Mouse (Mus musculus) lung, embryonic 15.5 days (tissue): Measurements from ENCODE around the gene Rnf123. TPM values are rescaled to one million over a fixed set of nuclear protein-coding genes. Genes with fewer than 3 reads are reported as not detected.

Experiments used
- ATAC-seq: fragments of 200-750 bp; cut with Nextera tagmentation; 2 replicates; pipeline ENCODE4 v1.8.0; 2017; ENCODE audit warnings: moderate number of reproducible peaks, borderline replicate concordance; ENCODE audit not compliant: low FRiP score, low TSS enrichment; ENCODE audit errors: extremely low read depth
- H3K27ac ChIP-seq: fragments of 300-500 bp; sonication (generic); 2 replicates; pipeline ENCODE4 v1.5.1; 2015; ENCODE audit warnings: moderate library complexity, mild to moderate bottlenecking, inconsistent platforms
- H3K27me3 ChIP-seq: fragments of 300-500 bp; sonication (generic); 2 replicates; pipeline ENCODE4 v1.6.1; 2015; ENCODE audit warnings: inconsistent platforms
- H3K36me3 ChIP-seq: fragments of 300-500 bp; sonication (generic); 2 replicates; pipeline ENCODE4 v1.6.1; 2015; ENCODE audit warnings: inconsistent platforms
- H3K4me1 ChIP-seq: fragments of 300-500 bp; sonication (generic); 2 replicates; pipeline ENCODE4 v1.6.1; 2015; ENCODE audit warnings: inconsistent platforms
- H3K4me2 ChIP-seq: fragments of 300-500 bp; sonication (generic); 2 replicates; pipeline ENCODE4 v1.6.1; 2015; ENCODE audit warnings: inconsistent platforms, mild to moderate bottlenecking, moderate library complexity
- H3K4me3 ChIP-seq: fragments of 300-500 bp; sonication (generic); 2 replicates; pipeline ENCODE4 v1.5.1; 2015; ENCODE audit warnings: mild to moderate bottlenecking, inconsistent platforms
- H3K9ac ChIP-seq: fragments of 300-500 bp; sonication (generic); 2 replicates; pipeline ENCODE4 v1.6.1; 2015; ENCODE audit warnings: inconsistent platforms
- H3K9me3 ChIP-seq: fragments of 300-500 bp; sonication (generic); 2 replicates; pipeline ENCODE4 v1.6.1; 2016; ENCODE audit warnings: inconsistent platforms
- WGBS: fragments of 180-500 bp; shearing (Covaris S2); methylation state at CpG from one replicate; pipeline ENCODE4 v1.1.7; 2015; 5-methylcytosine and 5-hydroxymethylcytosine counted together
- polyA plus RNA-seq: library from polyadenylated mRNA; unstranded; fragments of >200 nt; fragmentation: Nextera tagmentation; extraction: Ambion mirVana; gene quantifications from 2 replicates; pipeline ENCODE4 v1.2.1, GENCODE M21; 2015

The Rnf123 gene
- 22.3 and 28.4 TPM in 2 replicates for polyA plus RNA-seq

DNA sequence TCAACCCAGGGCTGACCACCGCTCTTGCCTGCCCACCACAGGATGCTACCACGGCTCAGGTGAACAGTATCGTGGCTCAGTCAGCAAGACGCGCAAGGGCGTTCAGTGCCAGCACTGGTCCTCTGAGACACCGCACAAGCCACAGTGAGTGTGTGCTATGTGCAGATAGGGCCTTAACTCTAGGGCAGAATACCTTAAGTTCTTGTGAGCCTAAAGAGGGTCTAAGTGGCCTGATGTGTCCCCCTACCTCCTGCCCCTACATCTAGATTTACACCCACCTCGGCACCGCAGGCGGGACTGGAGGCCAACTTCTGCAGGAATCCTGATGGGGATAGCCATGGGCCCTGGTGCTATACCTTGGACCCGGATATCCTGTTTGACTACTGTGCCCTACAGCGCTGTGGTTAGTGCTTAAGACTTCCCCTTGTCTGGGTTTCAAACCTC, at the start of gene Rnf123:
Gene Rnf123 (minus strand): TSS at position 359 of the 444 bp plus-strand sequence.
- Histone ChIP-seq H3K4me3 (peak within 1 kb of the TSS; percentile 19), H3K27me3 (peaks cover 34% of the 10 kb centered on the region), H3K9ac (no peak within 1 kb of the TSS), H3K27ac (no peak within 1 kb of the TSS), H3K4me1 (peaks cover 16% of the 10 kb centered on the region), H3K4me2 (peak within 1 kb of the TSS; percentile 49), H3K36me3 (peaks cover 38% of the 10 kb centered on the region), H3K9me3 (no peaks in the 10 kb centered on the region)
- ATAC-seq = no peak
- 26% methylated on average over 12 of the region's 12 CpGs for WGBS

DNA sequence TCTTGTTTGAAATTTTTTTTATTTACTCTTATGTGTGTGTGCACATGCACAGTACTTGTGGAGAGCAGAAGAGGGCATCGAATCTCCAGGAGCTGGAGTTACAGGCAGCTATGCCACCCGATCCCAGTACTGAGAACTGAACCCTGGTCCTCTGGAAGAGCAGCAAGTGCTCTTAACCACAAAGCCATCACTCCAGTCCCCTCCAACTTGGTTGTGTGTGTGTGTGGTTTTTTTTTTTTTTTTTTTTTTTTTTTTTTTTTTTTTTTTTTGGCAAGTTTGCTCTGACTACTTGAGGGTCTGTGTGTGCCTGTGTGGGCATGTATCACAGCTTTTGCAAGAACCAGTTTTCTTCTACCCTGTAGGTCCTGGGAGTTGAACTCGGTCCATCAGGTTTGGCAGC, 49.2 kb upstream of the Rnf123 start:
- Histone ChIP-seq H3K27ac (no peak overlapping the region), H3K4me1 (0 out of 2 replicates have a peak, but pooled peaks cover 6% of the 10 kb centered on the region), H3K4me2 (no peak overlapping the region), H3K27me3 (no peaks in the 10 kb centered on the region), H3K4me3 (no peak overlapping the region), H3K9me3 (no peaks in the 10 kb centered on the region), H3K36me3 (no peaks in the 10 kb centered on the region), H3K9ac (no peak overlapping the region)
- ATAC-seq = no peak
- 85% methylated on average over 3 of the region's 3 CpGs for WGBS

DNA sequence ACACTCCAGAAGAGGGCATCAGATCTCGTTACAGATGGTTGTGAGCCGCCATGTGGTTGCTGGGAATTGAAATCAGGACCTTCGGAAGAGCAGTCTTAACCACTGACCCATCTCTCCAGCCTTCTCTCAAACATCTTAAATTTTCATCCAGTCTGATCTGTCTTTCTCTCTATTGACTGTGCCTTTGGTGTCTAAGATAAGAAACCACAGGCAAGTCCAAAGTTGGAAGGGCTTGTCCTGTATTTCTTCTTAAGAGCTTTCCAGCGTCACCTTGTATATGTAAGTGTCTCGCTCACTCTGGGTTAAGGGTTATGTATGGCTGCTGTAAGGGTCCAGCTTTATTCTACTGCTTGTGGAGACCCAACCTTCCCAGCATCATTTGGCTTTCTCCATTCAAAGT, 48.4 kb upstream of the Rnf123 start:
- Histone ChIP-seq H3K4me1 (no peaks in the 10 kb centered on the region), H3K27ac (no peak overlapping the region), H3K9me3 (no peaks in the 10 kb centered on the region), H3K9ac (no peak overlapping the region), H3K4me3 (no peak overlapping the region), H3K4me2 (no peak overlapping the region), H3K36me3 (no peaks in the 10 kb centered on the region), H3K27me3 (no peaks in the 10 kb centered on the region)
- WGBS = 76% methylated on average over 5 of the region's 5 CpGs
- ATAC-seq = no peak

DNA sequence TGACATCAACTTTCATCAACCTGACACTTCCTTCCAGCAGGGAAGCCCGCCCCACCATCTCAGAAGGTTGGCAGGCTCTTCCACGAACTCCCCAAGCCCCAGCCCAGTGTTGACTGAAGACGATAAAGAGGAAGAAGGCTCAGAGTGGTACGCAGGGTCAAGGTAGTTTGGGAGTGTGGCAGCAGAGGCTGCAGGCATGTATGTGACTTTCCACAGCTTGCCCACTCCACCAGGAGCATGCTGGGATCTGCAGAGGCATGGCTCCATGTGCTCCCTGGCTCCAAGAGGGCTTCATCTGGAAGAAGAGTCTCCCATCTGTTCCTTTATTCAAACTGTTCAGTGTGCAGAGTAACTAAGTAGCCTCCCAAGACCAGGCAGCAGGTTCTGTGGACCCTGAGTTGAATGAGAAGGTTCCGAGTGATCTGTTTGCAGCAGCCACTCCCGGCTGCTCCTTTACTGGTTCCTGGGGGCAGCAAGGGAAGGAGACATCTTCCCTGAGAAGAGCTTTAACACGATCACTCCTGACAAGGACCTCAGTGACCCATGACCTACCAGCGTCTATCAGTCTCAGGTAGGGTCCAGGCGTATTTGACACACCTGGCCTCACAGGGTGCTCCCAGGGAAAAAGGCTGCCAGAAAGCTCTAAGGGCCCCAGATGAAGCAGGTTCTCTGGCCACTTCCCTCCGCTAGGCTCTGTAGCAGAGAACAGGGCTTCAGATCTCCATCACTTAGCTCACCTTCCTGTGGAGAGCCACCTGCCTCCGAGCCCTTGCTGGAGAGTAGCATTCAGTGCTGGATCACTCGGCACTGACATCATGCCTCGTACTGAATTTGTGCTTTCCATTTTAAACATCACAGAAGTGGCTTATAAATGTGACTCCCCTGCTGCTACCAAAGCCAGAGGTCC, 46.1 kb upstream of the Rnf123 start:
- H3K9me3 ChIP-seq = no peaks in the 10 kb centered on the region
- 57% methylated on average over 13 of the region's 13 CpGs for WGBS
- no peak for ATAC-seq

DNA sequence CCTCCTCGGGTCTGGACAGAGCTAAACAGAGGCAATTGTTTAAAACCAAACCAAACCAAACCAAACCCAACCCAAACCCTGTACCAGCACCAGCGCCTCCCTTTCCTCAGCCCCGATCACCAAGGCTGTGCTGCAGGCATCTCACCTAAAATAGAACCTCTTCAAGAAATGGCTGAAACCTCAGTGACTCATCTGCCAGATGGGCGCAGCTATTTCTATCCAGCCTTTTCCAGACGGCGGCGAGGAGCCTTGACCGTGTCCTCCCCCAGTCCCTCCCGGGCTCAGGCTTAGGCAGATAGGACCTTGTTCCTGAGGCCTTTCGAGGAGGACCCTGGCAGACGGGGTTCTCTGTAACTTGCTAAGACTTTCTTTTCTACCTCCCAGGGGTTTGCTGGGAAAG, 45.1 kb upstream of the Rnf123 start:
- no peak overlapping the region for H3K4me2 ChIP-seq
- 82% methylated on average over 11 of the region's 11 CpGs for WGBS
- ATAC-seq = no peak

More for the DNA sequence above, 46.1 kb upstream of the Rnf123 start:
- Histone ChIP-seq H3K27me3 (no peaks in the 10 kb centered on the region), H3K4me2 (no peak overlapping the region), H3K4me1 (no peaks in the 10 kb centered on the region), H3K9ac (no peak overlapping the region), H3K27ac (no peak overlapping the region), H3K36me3 (no peaks in the 10 kb centered on the region), H3K4me3 (no peak overlapping the region)

DNA sequence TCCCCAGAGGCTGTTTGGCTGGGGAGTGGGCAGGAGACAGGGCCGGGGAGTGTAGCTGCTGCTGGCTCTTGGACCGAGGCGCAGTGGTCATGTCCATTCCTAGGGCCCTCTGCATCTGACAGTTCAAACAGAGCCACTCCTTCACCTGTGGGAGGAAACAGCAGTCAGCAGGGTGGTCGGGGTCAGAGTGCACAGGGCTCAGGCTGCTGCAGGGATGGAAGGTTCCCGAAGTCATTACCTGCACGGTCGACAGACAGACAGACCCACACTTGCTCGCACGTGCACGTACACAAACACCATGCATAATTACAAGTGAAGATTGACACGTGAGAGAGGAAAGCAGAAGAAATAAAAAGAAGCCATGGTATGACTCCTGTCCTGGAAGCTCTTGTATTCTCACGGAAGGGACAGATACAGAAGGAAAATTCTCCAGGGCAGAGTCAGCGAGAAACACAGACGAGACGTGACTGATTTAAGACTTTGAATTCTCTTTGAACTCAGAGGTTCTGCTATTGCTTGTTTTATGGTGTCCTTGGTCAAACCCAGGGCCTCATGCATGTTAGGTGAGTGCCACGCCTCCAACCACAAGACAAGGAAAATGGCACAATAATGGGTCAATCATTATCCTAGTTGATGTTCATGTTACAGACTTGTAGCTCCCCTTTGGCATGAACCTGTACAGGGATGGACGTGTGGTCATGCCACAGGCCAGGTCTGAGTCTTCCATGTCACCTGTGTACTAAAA, 43.5 kb upstream of the Rnf123 start:
- no peak overlapping the region for H3K9ac ChIP-seq
- no peaks in the 10 kb centered on the region for H3K36me3 ChIP-seq
- no peaks in the 10 kb centered on the region for H3K9me3 ChIP-seq
- no peak for ATAC-seq
- H3K4me1 ChIP-seq = no peaks in the 10 kb centered on the region
- no peak overlapping the region for H3K4me3 ChIP-seq
- no peak overlapping the region for H3K4me2 ChIP-seq
- H3K27me3 ChIP-seq = no peaks in the 10 kb centered on the region
- 70% methylated on average over 17 of the region's 17 CpGs for WGBS
- no peak overlapping the region for H3K27ac ChIP-seq

More for the DNA sequence above, 45.1 kb upstream of the Rnf123 start:
- Histone ChIP-seq H3K27ac (no peak overlapping the region), H3K36me3 (no peaks in the 10 kb centered on the region), H3K9me3 (no peaks in the 10 kb centered on the region), H3K4me3 (no peak overlapping the region), H3K4me1 (no peaks in the 10 kb centered on the region), H3K9ac (no peak overlapping the region), H3K27me3 (no peaks in the 10 kb centered on the region)

DNA sequence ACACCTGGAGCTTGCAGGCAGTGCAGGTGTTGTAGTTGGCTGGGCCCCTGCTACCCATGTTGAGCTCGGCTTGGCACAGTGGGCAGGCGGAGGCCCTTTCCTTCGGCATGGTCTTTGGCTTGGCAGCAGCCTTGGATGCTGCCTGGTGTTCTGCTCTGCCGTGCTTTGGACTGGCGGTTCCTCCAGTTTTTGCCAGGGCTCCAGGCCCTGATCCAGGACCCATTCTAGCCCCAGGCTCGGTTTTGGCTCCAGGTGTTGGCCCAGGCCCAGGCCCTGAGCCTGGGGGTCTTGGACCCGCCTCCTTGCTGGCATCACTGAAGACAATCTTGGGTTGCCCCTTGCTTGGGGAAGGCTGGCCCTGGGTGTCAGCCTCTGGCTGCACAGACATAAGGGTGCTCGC, 42.6 kb upstream of the Rnf123 start:
- no peak overlapping the region for H3K27ac ChIP-seq
- H3K9ac ChIP-seq = no peak overlapping the region
- H3K4me1 ChIP-seq = no peaks in the 10 kb centered on the region
- H3K27me3 ChIP-seq = no peaks in the 10 kb centered on the region
- no peaks in the 10 kb centered on the region for H3K9me3 ChIP-seq
- no peaks in the 10 kb centered on the region for H3K36me3 ChIP-seq
- no peak overlapping the region for H3K4me3 ChIP-seq
- ATAC-seq = no peak
- H3K4me2 ChIP-seq = no peak overlapping the region
- 85% methylated on average over 8 of the region's 8 CpGs for WGBS

DNA sequence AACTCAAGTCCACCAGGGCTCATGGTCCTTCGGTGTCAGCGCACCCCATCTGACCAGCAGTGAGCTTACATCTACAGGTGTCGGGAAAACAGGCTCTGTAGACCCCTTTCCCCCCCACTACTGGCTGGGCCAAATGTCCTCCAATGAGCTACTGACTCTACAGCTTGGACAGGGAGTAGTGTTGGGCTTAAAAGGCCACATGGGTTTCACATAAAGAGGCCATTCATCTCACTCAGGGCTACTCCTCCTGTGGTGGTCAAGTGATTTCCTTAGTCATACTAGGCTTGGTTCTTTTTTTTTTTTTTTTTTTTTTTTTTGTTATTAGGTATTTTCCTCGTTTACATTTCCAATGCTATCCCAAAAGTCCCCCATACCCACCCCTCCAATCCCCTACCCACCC, 40.8 kb upstream of the Rnf123 start:
- WGBS = 72% methylated on average over 4 of the region's 4 CpGs
- Histone ChIP-seq H3K36me3 (no peaks in the 10 kb centered on the region), H3K27me3 (no peaks in the 10 kb centered on the region), H3K9ac (no peak overlapping the region), H3K9me3 (no peaks in the 10 kb centered on the region), H3K4me2 (no peak overlapping the region), H3K4me3 (no peak overlapping the region), H3K27ac (no peak overlapping the region), H3K4me1 (peaks cover 10% of the 10 kb centered on the region)
- ATAC-seq = no peak

DNA sequence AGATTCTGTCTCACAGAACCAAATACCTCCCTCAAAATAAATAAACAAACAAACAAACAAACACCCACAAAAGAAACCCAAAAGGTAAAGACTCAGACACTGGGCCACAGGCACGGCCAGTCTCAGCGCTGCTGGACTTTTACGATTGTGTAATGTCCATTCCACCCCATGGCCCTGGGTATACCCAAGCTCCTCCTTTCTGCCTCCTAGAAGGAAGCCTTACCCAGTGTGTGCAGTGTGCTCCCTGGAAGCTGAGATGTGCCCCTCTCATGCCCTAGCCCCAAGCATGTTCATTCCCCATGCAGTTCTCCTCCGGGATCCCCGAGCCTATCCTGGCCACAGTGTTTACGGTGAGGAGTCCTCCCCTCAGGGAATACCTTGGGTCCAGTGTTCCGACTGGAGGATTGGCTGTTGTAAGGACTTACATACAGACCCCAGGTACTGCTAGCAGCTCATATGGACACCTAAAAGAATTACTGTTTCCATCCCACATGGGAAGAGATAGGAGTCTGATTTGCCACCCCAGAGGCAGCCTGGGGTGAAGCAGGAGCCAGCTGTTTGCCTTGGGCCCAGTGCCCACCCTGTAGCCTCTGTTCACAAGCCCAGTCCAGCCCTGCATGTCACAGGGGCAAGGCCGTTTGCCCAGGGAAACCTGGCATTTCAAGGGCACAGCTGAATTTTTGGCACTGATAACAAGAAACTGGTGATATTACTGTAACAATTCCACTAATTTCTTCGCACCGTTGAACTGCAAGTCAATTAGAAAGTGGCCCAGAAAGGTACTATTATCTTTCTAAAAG, 38.2 kb upstream of the Rnf123 start:
- H3K9ac ChIP-seq = no peak overlapping the region
- WGBS = 79% methylated on average over 10 of the region's 10 CpGs
- H3K36me3 ChIP-seq = no peaks in the 10 kb centered on the region
- no peaks in the 10 kb centered on the region for H3K27me3 ChIP-seq
- H3K9me3 ChIP-seq = no peaks in the 10 kb centered on the region
- H3K4me3 ChIP-seq = no peak overlapping the region
- H3K4me1 ChIP-seq = peaks cover 10% of the 10 kb centered on the region
- no peak for ATAC-seq
- no peak overlapping the region for H3K4me2 ChIP-seq
- H3K27ac ChIP-seq = no peak overlapping the region

DNA sequence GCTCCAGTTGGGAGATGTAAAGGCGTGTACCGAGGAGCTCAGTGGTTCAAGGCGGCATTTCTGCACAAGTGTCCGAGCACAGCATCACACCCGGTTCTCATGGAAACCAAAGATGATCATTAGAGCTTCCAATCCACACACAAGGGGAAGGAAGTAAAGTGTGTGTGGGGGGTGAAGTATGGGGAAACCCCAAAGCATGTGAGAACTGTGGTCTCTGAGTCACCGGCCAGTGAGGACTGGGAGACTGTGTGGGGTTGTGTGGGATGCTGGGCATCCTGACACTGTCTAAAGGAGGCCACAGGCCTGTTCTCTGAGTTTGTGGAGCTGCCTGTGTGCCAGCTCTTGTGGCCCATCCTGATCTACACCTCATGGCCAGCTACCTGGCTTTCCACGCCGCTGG, 37.5 kb upstream of the Rnf123 start:
- Histone ChIP-seq H3K4me3 (no peak overlapping the region), H3K27me3 (peaks cover 5% of the 10 kb centered on the region), H3K9me3 (no peaks in the 10 kb centered on the region), H3K4me2 (no peak overlapping the region), H3K36me3 (no peaks in the 10 kb centered on the region), H3K9ac (no peak overlapping the region), H3K27ac (no peak overlapping the region), H3K4me1 (peaks cover 10% of the 10 kb centered on the region)
- ATAC-seq = no peak
- 88% methylated on average over 8 of the region's 8 CpGs for WGBS

DNA sequence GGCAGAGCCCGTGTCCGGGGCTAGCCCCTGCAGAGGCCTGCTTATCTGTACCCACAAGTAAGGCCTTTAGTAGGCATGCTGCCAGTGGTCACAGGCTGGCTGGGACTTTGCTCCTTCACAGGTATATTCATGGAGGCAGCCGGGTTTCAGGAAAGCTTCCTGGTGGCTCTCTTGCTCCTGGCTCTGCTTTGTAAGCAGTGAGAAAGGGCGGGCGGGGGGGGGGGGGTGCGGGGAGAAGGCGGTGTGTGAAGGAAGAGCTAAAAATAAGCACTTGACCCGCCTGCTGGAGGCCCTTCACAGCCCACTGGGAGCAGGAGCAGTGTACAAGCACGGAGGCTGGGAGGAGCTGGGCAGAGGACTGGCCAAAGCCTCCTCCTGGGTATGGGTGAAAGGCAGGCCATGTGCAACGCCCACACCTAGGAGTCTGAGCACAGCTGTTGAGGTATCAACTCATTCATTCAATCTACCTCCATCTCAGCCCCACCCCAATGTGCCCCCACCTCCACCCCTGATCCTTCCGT, 36.8 kb upstream of the Rnf123 start:
- Histone ChIP-seq H3K27ac (no peak overlapping the region), H3K4me3 (no peak overlapping the region), H3K9me3 (no peaks in the 10 kb centered on the region), H3K4me2 (no peak overlapping the region), H3K27me3 (peaks cover 13% of the 10 kb centered on the region), H3K36me3 (no peaks in the 10 kb centered on the region), H3K4me1 (peaks cover 10% of the 10 kb centered on the region), H3K9ac (no peak overlapping the region)
- ATAC-seq = peak; percentile 40; the same call in 1 of the 2 replicates
- WGBS = 23% methylated on average over 8 of the region's 11 CpGs
